Mouse (Mus musculus) kidney, postnatal 25 days (tissue): ENCODE data around the gene Arhgap15.

Experiments
- DNase-seq, 2 experiments: peaks; one replicate each; pipeline ENCODE4 v3.0.0; 2021; ENCODE audit warnings: mixed read lengths in 2 of 2

The Arhgap15 gene

DNA sequence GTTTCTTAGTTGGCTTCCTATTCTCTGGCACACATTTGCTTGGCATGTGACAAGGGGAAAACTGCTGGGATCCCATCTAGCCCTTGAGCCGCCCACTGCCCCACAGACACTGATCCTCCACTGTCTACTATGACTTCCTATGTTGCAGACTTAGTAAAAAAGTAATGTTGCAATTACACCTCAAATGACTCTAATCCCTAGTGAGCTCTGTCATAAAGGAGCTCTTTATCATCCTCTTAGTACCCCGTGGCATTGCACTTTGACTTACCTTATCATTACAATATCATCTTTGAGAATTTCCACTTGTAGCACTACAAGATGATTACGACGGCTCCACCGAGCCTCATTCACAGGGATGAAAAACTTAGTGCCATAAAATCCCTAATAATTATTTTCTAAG is 190.6 kb downstream of the Arhgap15 start:
- DNase-seq = no peak

- DNase-seq = no peak
These were observed 197.1 kb downstream of the Arhgap15 start for GRCm38 (mm10) chr2:43945679-43946078.

DNA sequence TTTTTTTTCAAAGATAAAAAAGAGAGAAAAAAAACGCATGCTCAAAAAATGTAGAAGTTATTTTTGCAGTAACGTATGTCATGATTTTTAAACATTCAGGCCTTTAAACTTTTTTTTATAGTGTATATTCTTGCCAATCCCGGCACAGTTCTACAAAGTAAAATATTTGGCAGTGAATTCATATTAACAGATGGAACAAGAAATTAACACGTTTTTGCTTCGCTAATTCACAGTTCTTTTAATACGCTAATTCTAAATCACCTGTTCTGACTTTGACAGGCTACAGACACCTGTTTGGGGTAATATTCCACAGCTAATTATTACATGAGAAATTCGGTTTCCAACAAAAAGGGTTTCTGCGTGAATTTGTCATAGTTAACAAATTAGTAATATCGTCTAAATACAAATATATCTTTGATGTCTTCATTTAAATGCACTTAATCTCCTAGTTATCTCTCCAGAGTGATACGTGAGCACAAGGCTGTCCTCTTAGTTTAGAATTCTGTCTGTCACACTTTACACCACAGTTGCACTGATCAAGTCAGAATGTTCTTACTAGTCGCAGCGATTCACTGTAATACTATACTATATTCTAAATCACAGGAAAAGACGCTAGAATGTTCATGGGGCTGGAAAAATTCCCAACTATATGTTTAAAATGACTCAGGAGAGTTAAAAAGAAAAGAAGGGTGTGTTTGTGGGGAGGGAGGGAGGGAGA is 201.3 kb downstream of the Arhgap15 start:
- DNase-seq = no peak

GRCm38 (mm10) chr2:43950741-43951140 is 202.1 kb downstream of the Arhgap15 start:
- DNase-seq = no peak

- no peak for DNase-seq
These were observed 210.6 kb downstream of the Arhgap15 start for GRCm38 (mm10) chr2:43959189-43959588.

DNA sequence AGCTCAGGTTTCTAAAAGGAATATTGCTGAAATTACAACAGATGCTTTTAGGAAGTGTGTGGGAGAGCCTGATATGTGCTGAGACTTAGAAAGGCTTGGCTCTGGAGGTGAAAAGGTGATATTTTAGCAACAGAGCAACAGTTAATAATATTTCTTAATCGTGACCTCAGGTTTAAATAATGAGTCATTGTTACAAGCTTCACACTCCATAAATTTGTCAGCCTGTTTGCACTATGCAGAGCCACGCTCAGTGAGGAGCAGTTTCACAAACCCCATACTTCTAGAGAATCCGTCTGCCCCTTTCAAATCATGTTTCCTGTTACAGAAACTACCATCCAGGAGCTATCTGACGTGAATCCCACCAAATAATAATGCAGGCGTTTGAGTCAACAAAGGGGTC is 213.8 kb downstream of the Arhgap15 start:
- DNase-seq = no peak

GRCm38 (mm10) chr2:43968581-43968980 is 220.0 kb downstream of the Arhgap15 start:
- peak; percentile 41 to 42 for DNase-seq

DNA sequence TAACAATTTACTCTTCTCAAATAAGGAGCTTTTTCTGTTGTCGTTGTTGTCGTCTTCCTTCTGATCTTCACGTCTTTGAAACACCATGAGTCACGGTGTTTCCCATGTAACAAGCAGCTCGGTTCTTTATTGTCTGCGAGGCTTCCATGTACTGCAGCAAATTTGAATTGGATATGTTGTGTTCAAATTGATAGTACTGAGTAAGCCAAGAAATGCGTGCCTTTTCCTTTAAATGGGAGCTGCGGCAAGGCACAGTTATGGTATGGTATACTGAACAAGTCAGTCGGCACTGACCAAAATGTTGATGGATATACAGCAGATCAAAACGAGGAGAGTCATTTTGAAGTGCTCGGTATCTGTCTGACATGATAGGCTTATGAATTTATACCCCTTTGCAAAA is 229.1 kb downstream of the Arhgap15 start:
- no peak for DNase-seq

GRCm38 (mm10) chr2:43978177-43979013 is 229.8 kb downstream of the Arhgap15 start:
- DNase-seq = no peak

- no peak for DNase-seq
These were observed 237.4 kb downstream of the Arhgap15 start for GRCm38 (mm10) chr2:43986066-43986465.

- no peak for DNase-seq
These were observed 239.3 kb downstream of the Arhgap15 start for GRCm38 (mm10) chr2:43987919-43988318.

- no peak for DNase-seq
These were observed 241.2 kb downstream of the Arhgap15 start for GRCm38 (mm10) chr2:43989850-43990249.

GRCm38 (mm10) chr2:43992510-43992909 is 243.9 kb downstream of the Arhgap15 start:
- no peak for DNase-seq

GRCm38 (mm10) chr2:44002454-44002853 is 253.8 kb downstream of the Arhgap15 start:
- DNase-seq = no peak

- no peak for DNase-seq
These were observed 261.6 kb downstream of the Arhgap15 start for GRCm38 (mm10) chr2:44010249-44010648.

DNA sequence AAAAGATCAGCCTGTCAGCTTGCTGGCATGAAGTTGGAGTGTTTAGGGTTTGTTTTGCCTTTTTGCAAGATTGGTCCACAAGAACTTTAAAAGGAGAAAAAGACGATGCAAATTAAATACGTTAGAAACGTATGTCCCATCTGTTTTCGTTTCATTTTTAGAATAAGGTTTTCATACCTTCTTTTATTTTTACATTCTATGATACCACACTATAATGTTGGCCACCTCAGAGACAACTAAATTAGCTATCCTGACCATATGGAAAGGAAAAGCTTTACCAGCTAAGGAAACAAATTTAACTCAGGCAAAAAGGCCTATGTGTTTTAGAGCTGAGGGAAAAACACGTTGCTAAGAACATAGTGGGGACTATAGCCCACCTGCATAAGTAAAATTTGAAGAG is 264.8 kb downstream of the Arhgap15 start:
- DNase-seq = no peak

DNA sequence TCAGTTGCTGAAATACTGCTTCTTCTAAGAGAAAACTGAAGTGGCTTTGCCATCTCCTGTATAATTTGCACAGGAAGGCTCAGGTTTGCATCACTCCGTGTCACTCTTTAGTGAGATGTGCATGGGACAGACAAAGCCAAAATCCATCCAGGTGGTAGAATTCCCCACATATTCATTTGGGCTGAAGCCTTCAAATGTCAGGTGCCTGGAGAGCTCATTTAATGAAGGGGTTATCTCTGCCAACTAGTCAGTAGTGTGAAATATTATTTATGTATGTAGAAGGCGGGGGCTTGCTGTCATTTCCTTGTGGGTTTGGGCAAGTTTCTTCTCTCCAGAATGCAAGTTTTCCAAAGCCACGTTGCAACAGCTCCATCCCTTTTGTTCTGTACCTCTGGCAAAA is 268.1 kb downstream of the Arhgap15 start:
- no peak for DNase-seq

DNA sequence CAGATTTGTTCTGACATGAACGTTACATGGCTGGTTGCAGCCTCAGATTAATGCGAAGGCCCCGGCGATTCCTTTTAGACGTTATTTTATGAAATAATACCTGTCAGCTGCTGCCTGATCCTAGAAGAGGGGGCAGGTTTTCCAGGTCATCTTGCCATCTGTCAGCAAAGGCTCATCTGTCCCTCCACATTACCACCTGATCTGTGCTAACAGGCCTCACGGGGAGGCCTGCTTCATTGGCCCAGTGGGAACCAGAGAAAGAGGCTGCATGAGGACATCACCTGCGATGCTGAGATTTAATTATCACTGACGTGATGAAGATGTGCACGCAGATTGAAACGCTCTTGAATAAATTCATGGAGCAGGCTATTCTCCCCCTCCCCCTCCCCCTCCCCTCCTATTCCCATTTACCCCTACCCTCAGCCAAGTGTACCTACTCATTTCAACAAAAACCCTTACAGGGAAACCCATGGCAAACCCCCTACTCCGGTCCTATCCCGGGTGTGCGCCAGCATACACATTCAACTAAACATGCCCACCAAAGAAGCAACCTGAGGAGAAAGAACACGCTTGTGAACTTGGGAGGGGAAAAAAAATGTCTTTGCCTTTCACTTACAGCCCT is 268.9 kb downstream of the Arhgap15 start:
- no peak for DNase-seq

DNA sequence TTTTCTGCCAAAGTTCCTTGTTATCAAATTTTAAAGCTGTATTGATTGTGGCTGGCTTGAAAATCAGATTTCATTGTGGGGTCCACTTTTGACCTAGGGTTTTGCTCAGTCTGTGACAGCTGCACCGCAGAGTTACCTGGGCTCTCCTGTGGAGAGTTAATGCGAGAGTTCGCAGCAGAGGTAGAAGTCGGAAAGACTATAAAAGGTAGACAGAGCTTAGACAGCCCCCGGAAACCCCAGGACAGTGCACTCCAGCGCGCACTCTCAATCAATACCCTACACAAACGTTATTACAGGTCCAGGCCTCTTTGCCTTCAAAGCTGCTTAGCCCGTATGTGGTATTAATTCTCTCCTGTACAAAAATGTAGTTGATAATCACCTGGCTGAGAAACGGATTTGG is 269.4 kb downstream of the Arhgap15 start:
- no peak for DNase-seq

DNA sequence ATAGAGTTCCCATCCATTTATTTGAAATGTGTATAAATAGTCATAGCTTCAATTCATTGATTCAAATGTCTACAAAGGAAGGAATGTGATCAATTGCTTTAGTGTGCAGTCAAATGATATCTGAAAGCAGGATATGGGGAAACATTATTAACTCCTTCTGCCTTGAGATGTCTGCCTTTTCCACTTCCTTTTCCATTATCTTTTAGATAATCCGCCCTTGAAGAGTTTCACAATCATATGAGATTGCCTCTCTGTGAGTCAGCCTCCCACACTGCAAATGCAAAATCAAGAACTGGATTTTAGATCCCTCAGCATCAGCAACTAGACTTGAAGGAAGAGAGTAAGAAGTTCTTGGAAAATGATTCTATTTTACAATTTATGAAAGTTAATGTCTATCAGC is 276.1 kb downstream of the Arhgap15 start:
- DNase-seq = no peak

DNA sequence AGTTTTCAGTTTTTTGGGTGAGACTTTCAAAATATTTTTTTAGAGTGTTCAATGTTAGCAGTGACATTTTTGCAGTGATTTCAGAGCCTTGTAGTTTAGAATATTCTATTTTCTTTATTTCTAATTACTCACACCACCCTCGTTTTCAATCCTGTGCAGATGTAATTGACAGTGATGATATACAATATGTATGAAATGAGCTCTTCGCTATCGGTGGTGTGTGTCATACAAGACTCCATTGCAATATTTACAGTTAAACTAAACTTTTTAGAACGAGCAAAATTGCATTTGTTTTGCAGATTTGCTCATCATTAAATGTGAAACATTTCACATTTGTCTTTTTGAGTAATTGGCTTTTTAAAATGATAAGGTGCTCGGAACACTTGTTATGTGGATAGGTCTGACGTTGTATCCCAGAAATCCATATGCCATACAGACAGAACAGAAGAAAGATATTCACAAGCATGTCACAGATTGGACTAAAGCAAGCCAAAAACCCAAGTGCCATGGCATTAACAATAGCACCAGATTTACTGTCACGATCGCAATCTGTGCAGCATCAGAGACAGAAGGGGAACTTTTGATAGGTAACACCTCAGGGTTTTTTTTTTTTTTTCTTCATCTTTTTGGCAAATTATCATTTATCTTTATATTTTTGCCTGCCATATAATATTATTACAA is 280.6 kb downstream of the Arhgap15 start:
- DNase-seq = no peak

DNA sequence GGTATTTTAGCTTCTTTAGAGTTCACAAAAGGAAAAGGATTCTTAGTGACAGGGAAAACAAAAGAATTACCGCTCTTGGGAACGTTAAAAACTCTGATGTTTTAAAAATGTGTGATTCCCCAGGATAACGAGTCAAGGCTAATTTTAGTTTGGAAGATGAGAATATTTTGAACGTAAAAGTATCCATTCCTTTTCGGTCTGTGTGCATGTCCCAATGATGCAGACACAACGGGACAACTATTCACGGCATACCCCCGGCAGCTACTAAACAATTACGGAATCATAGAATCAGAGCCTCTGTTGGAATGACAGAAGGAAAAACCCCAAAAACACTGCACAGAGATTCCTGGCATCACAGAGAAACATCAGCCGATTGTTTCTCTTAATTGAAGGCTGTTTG is 281.2 kb downstream of the Arhgap15 start:
- DNase-seq = no peak

- DNase-seq = no peak
These were observed 291.0 kb downstream of the Arhgap15 start for GRCm38 (mm10) chr2:44039522-44040203.
